Mouse (Mus musculus) CH12.LX (cell line): ENCODE measurements around the gene Nop10. TPM values are rescaled to one million over a fixed set of nuclear protein-coding genes. Genes with fewer than 3 reads are reported as not detected.

Experiments
- DNase-seq: peaks from one replicate; pipeline ENCODE4 v3.0.0-alpha.2; 2013; ENCODE audit errors: extremely low read depth
- H3K27ac ChIP-seq: 2 replicates; pipeline ENCODE4 v1.5.1; 2012; ENCODE audit warnings: low read depth, mild to moderate bottlenecking, control low read depth, moderate library complexity; ENCODE audit not compliant: insufficient read depth
- H3K27me3 ChIP-seq: replicated peaks from 2 replicates; pipeline ENCODE3; 2012; ENCODE audit warnings: inconsistent platforms
- H3K36me3 ChIP-seq, 2 experiments: replicated peaks in 1 of 2; 2 replicates each; pipeline versions ENCODE3 to v1.6.1; 2012; ENCODE audit warnings: inconsistent platforms in 1 of 2, low read length in 1 of 2, mild to moderate bottlenecking in 1 of 2, mixed read lengths in 1 of 2, moderate library complexity in 1 of 2; ENCODE audit not compliant: control insufficient read depth in 1 of 2, insufficient read depth in 1 of 2
- H3K4me1 ChIP-seq, 2 experiments: 2 replicates each; pipeline ENCODE4 v1.6.1; 2012; ENCODE audit warnings: inconsistent platforms in 1 of 2, moderate library complexity in 1 of 2; ENCODE audit not compliant: insufficient read depth in 2 of 2, control insufficient read depth in 1 of 2
- H3K4me2 ChIP-seq: 2 replicates; pipeline ENCODE4 v1.6.1; 2012; ENCODE audit warnings: low read depth, mild to moderate bottlenecking, control low read depth; ENCODE audit not compliant: poor library complexity, insufficient read depth, severe bottlenecking
- H3K4me3 ChIP-seq, 3 experiments: fragments of 150-350 bp in 1 of 3; sonication (generic) in 1 of 3; replicated peaks in 1 of 3; 2 replicates each; pipeline versions ENCODE3 to v1.5.1; 2011 to 2012; ENCODE audit warnings: low read depth in 2 of 3, low read length in 2 of 3, mild to moderate bottlenecking in 2 of 3, moderate library complexity in 2 of 3, control low read depth in 1 of 3, improper control_type of control experiment in 1 of 3, inconsistent platforms in 1 of 3, mixed read lengths in 1 of 3; ENCODE audit not compliant: poor library complexity in 1 of 3
- H3K79me2 ChIP-seq: replicated peaks from 2 replicates; pipeline ENCODE4 v1.6.1; 2012; ENCODE audit warnings: mild to moderate bottlenecking, moderate library complexity; ENCODE audit not compliant: control insufficient read depth, poor library complexity, insufficient read depth, severe bottlenecking; ENCODE audit errors: extremely low read depth
- H3K9ac ChIP-seq: 2 replicates; pipeline ENCODE4 v1.6.1; 2012; ENCODE audit warnings: low read depth, mild to moderate bottlenecking, control low read depth, moderate library complexity; ENCODE audit not compliant: insufficient read depth
- H3K9me3 ChIP-seq: replicated peaks from 2 replicates; pipeline ENCODE3; 2012; ENCODE audit warnings: low read length, inconsistent platforms, mixed read lengths
- CHD2 ChIP-seq: IDR thresholded peaks from 2 replicates; pipeline ENCODE4 v1.6.1; 2011; ENCODE audit warnings: low read length, improper control_type of control experiment
- CTCF ChIP-seq, 2 experiments: IDR thresholded peaks in 1 of 2; conservative IDR thresholded peaks in 1 of 2; 2 replicates each; pipeline ENCODE4 v1.5.1; 2011 to 2012; ENCODE audit warnings: low read depth in 2 of 2, low read length in 2 of 2, improper control_type of control experiment in 1 of 2, inconsistent platforms in 1 of 2, mild to moderate bottlenecking in 1 of 2, moderate library complexity in 1 of 2
- GABPA ChIP-seq: IDR thresholded peaks from 2 replicates; pipeline ENCODE4 v1.6.1; 2012; ENCODE audit warnings: low read depth, low read length, improper control_type of control experiment, inconsistent platforms; ENCODE audit not compliant: insufficient replicate concordance
- HCFC1 ChIP-seq: IDR thresholded peaks from 2 replicates; pipeline ENCODE4 v1.6.1; 2012; ENCODE audit warnings: low read depth, mild to moderate bottlenecking, inconsistent platforms, low read length, improper control_type of control experiment
- JUN ChIP-seq: IDR thresholded peaks from 2 replicates; pipeline ENCODE4 v1.6.1; 2011; ENCODE audit warnings: low read depth, mild to moderate bottlenecking, low read length, improper control_type of control experiment, moderate library complexity; ENCODE audit not compliant: insufficient read depth
- KAT2A ChIP-seq: IDR thresholded peaks from 2 replicates; pipeline ENCODE4 v1.6.1; 2012; ENCODE audit warnings: low read length, improper control_type of control experiment, inconsistent platforms; ENCODE audit not compliant: insufficient replicate concordance
- MAX ChIP-seq: IDR thresholded peaks from 2 replicates; pipeline ENCODE4 v1.6.1; 2011; ENCODE audit warnings: low read length, improper control_type of control experiment
- MXI1 ChIP-seq: IDR thresholded peaks from 2 replicates; pipeline ENCODE4 v1.6.1; 2011; ENCODE audit warnings: mild to moderate bottlenecking, low read depth, low read length, improper control_type of control experiment
- RCOR1 ChIP-seq: conservative IDR thresholded peaks from 2 replicates; pipeline ENCODE4 v1.6.1; 2012; ENCODE audit warnings: low read depth, mild to moderate bottlenecking, inconsistent platforms, low read length, improper control_type of control experiment
- TBP ChIP-seq: conservative IDR thresholded peaks from 2 replicates; pipeline ENCODE4 v1.6.1; 2011; ENCODE audit warnings: low read depth, low read length, improper control_type of control experiment
- UBTF ChIP-seq: IDR thresholded peaks from 2 replicates; pipeline ENCODE4 v1.6.1; 2012; ENCODE audit warnings: low read depth, mild to moderate bottlenecking, inconsistent platforms, low read length, improper control_type of control experiment, moderate library complexity
- USF1 ChIP-seq: IDR thresholded peaks from 2 replicates; pipeline ENCODE4 v1.6.1; 2014; ENCODE audit warnings: low read depth, mild to moderate bottlenecking, inconsistent platforms, low read length, improper control_type of control experiment
- ZMIZ1 ChIP-seq: IDR thresholded peaks from 2 replicates; pipeline ENCODE4 v1.6.1; 2012; ENCODE audit warnings: low read depth, mild to moderate bottlenecking, inconsistent platforms, low read length, improper control_type of control experiment
- dilution Hi-C: fragments of 300-500 bp; cut with MboI; formaldehyde crosslinking; loops from 2 replicates; pipeline ENCODE4 v1.14.3; 2020; ENCODE audit warnings: low sequenced_read_pairs; ENCODE audit not compliant: extremely low pct_unique_long_range_greater_than_20kb, extremely low pct_ligation_motif_present
- in situ Hi-C: fragments of 300-500 bp; cut with MboI; formaldehyde crosslinking; loops from 3 replicates; pipeline ENCODE4 v1.14.3; 2019; ENCODE audit warnings: low sequenced_read_pairs, low pct_ligation_motif_present, low pct_unique_long_range_greater_than_20kb, mixed read lengths
- polyA plus RNA-seq: library from polyadenylated mRNA; unstranded; fragments of >175 nt; gene quantifications from 2 replicates; pipeline ENCODE4 v1.2.1, GENCODE M21; 2012; ENCODE audit warnings: low read depth; ENCODE audit not compliant: insufficient read length
- total RNA-seq, 2 experiments: library from RNA; depleted of rRNA; stranded (reverse); fragments of 300-350 nt in 1 of 2; fragments of >200 nt in 1 of 2; gene quantifications; 2 replicates each; pipeline ENCODE4 v1.2.3; 2012 to 2014

Gene Nop10
- total and polyA plus RNA-seq, 3 experiments: 239 to 507 (median 251) TPM

GRCm38 (mm10) chr2:112309161-112309600 is 47.5 kb downstream of the Nop10 start:
- no peak overlapping the region for H3K4me2 ChIP-seq
- dilution Hi-C loops: no loop called here
- no peak overlapping the region for H3K27ac ChIP-seq
- H3K4me1 ChIP-seq: no peaks in the 10 kb centered on the region
- H3K4me3 ChIP-seq: no peak overlapping the region
- TF ChIP-seq RCOR1 (no peak), ZMIZ1 (no peak), KAT2A (no peak), MAX (no peak), GABPA (no peak), HCFC1 (no peak), JUN (no peak), CTCF (conservative IDR thresholded peaks at IDR 0.05 in 1 of 2, IDR thresholded peaks at IDR 0.05 in 1 of 2; ENCODE audit: low read depth in 2 of 2, low read length in 2 of 2) (no peak), UBTF (no peak), MXI1 (no peak), TBP (no peak), USF1 (no peak), CHD2 (no peak)
- no peak overlapping the region for H3K9ac ChIP-seq
- H3K79me2 ChIP-seq: no peaks in the 10 kb centered on the region
- DNase-seq: no peak
- no peaks in the 10 kb centered on the region for H3K27me3 ChIP-seq
- in situ Hi-C loops: no loop called here
- peaks cover 0 to 3% of the 10 kb centered on the region in 2 experiments for H3K36me3 ChIP-seq
- H3K9me3 ChIP-seq: no peaks in the 10 kb centered on the region

Other genes with a start within 250 kb of the Nop10 start
- gene Olfr1310, start 249.2 kb upstream of the Nop10 start, total RNA-seq (2012; rRNA removed): not detected in 2 replicates
- not detected in 2 replicates for gene Olfr1310, start 249.2 kb upstream of the Nop10 start, total RNA-seq (2014; rRNA removed)
- not detected in 2 replicates for gene Olfr1310, start 249.2 kb upstream of the Nop10 start, polyA plus RNA-seq
- not detected in 2 replicates for gene Olfr1311, start 237.5 kb upstream of the Nop10 start, total RNA-seq (2012; rRNA removed)
- not detected in 2 replicates for gene Olfr1311, start 237.5 kb upstream of the Nop10 start, total RNA-seq (2014; rRNA removed)
- gene Olfr1311, start 237.5 kb upstream of the Nop10 start, polyA plus RNA-seq: not detected in 2 replicates
- gene Olfr1312, start 211.7 kb upstream of the Nop10 start, total RNA-seq (2012; rRNA removed): not detected in 2 replicates
- not detected in 2 replicates for gene Olfr1312, start 211.7 kb upstream of the Nop10 start, total RNA-seq (2014; rRNA removed)
- not detected in 2 replicates for gene Olfr1312, start 211.7 kb upstream of the Nop10 start, polyA plus RNA-seq
- not detected in 2 replicates for gene Olfr1313, start 184.1 kb upstream of the Nop10 start, total RNA-seq (2012; rRNA removed)
- gene Olfr1313, start 184.1 kb upstream of the Nop10 start, total RNA-seq (2014; rRNA removed): not detected in 2 replicates
- gene Olfr1313, start 184.1 kb upstream of the Nop10 start, polyA plus RNA-seq: not detected in 2 replicates
- not detected in 2 replicates for gene Olfr1314, start 165.1 kb upstream of the Nop10 start, total RNA-seq (2012; rRNA removed)
- not detected in 2 replicates for gene Olfr1314, start 165.1 kb upstream of the Nop10 start, total RNA-seq (2014; rRNA removed)
- not detected in 2 replicates for gene Olfr1314, start 165.1 kb upstream of the Nop10 start, polyA plus RNA-seq
- not detected in 2 replicates for gene Olfr1315-ps1, start 146.5 kb upstream of the Nop10 start, total RNA-seq (2012; rRNA removed)
- gene Olfr1315-ps1, start 146.5 kb upstream of the Nop10 start, total RNA-seq (2014; rRNA removed): not detected in 2 replicates
- gene Olfr1315-ps1, start 146.5 kb upstream of the Nop10 start, polyA plus RNA-seq: not detected in 2 replicates
- not detected in 2 replicates for gene Olfr1316, start 126.9 kb upstream of the Nop10 start, total RNA-seq (2012; rRNA removed)
- gene Olfr1316, start 126.9 kb upstream of the Nop10 start, total RNA-seq (2014; rRNA removed): not detected in 2 replicates
- gene Olfr1316, start 126.9 kb upstream of the Nop10 start, polyA plus RNA-seq: not detected in 2 replicates
- gene Olfr1317, start 121.6 kb upstream of the Nop10 start, total RNA-seq (2012; rRNA removed): not detected in 2 replicates
- gene Olfr1317, start 121.6 kb upstream of the Nop10 start, total RNA-seq (2014; rRNA removed): not detected in 2 replicates
- gene Olfr1317, start 121.6 kb upstream of the Nop10 start, polyA plus RNA-seq: not detected in 2 replicates
- not detected in 2 replicates for gene Olfr1318, start 107.7 kb upstream of the Nop10 start, total RNA-seq (2012; rRNA removed)
- not detected in 2 replicates for gene Olfr1318, start 107.7 kb upstream of the Nop10 start, total RNA-seq (2014; rRNA removed)
- gene Olfr1318, start 107.7 kb upstream of the Nop10 start, polyA plus RNA-seq: not detected in 2 replicates
- 17.2 and 19.9 TPM in 2 replicates for gene Lpcat4, start 22.5 kb upstream of the Nop10 start, total RNA-seq (2012; rRNA removed)
- 10.7 and 12.3 TPM in 2 replicates for gene Lpcat4, start 22.5 kb upstream of the Nop10 start, total RNA-seq (2014; rRNA removed)
- 66.8 and 75.2 TPM in 2 replicates for gene Lpcat4, start 22.5 kb upstream of the Nop10 start, polyA plus RNA-seq
- 0.04 TPM in 1 of 2 replicates, not detected in the other for gene Nutm1, start 2.6 kb upstream of the Nop10 start, total RNA-seq (2012; rRNA removed)
- gene Nutm1, start 2.6 kb upstream of the Nop10 start, total RNA-seq (2014; rRNA removed): not detected in 2 replicates
- gene Nutm1, start 2.6 kb upstream of the Nop10 start, polyA plus RNA-seq: 0.08 TPM in 1 of 2 replicates, not detected in the other
- 10.5 and 14.8 TPM in 2 replicates for gene Slc12a6, start 3.9 kb downstream of the Nop10 start, total RNA-seq (2012; rRNA removed)
- 7.8 and 8.2 TPM in 2 replicates for gene Slc12a6, start 3.9 kb downstream of the Nop10 start, total RNA-seq (2014; rRNA removed)
- gene Slc12a6, start 3.9 kb downstream of the Nop10 start, polyA plus RNA-seq: 9.1 and 10.5 TPM in 2 replicates
- gene Gm21985, start 4.4 kb downstream of the Nop10 start, total RNA-seq (2012; rRNA removed): not detected in 2 replicates
- gene Gm21985, start 4.4 kb downstream of the Nop10 start, total RNA-seq (2014; rRNA removed): 0.51 TPM in 1 of 2 replicates, not detected in the other
- gene Gm21985, start 4.4 kb downstream of the Nop10 start, polyA plus RNA-seq: not detected in 2 replicates
- 108 and 117 TPM in 2 replicates for gene Emc4, start 106.1 kb downstream of the Nop10 start, total RNA-seq (2012; rRNA removed)
- 81.3 and 86.8 TPM in 2 replicates for gene Emc4, start 106.1 kb downstream of the Nop10 start, total RNA-seq (2014; rRNA removed)
- 125 and 135 TPM in 2 replicates for gene Emc4, start 106.1 kb downstream of the Nop10 start, polyA plus RNA-seq
- 9.7 and 12.6 TPM in 2 replicates for gene Katnbl1, start 117.3 kb downstream of the Nop10 start, total RNA-seq (2012; rRNA removed)
- gene Katnbl1, start 117.3 kb downstream of the Nop10 start, total RNA-seq (2014; rRNA removed): 39.8 and 47.1 TPM in 2 replicates
- gene Katnbl1, start 117.3 kb downstream of the Nop10 start, polyA plus RNA-seq: 20.1 TPM in 2 replicates
- 16.5 and 17.7 TPM in 2 replicates for gene Emc7, start 193.1 kb downstream of the Nop10 start, total RNA-seq (2012; rRNA removed)
- 25.6 and 28.3 TPM in 2 replicates for gene Emc7, start 193.1 kb downstream of the Nop10 start, total RNA-seq (2014; rRNA removed)
- 21.3 and 26.6 TPM in 2 replicates for gene Emc7, start 193.1 kb downstream of the Nop10 start, polyA plus RNA-seq
- gene Chrm5, start 218.8 kb downstream of the Nop10 start, total RNA-seq (2012; rRNA removed): not detected in 2 replicates
- not detected in 2 replicates for gene Chrm5, start 218.8 kb downstream of the Nop10 start, total RNA-seq (2014; rRNA removed)
- gene Chrm5, start 218.8 kb downstream of the Nop10 start, polyA plus RNA-seq: not detected in 2 replicates
- 21.2 and 22.9 TPM in 2 replicates for gene Aven, start 231.0 kb downstream of the Nop10 start, total RNA-seq (2012; rRNA removed)
- gene Aven, start 231.0 kb downstream of the Nop10 start, total RNA-seq (2014; rRNA removed): 33.9 and 40.1 TPM in 2 replicates
- gene Aven, start 231.0 kb downstream of the Nop10 start, polyA plus RNA-seq: 44.3 and 58.5 TPM in 2 replicates